Mouse (Mus musculus): Measurements from ENCODE around the gene Gm12184. TPM values are rescaled to one million over a fixed set of nuclear protein-coding genes. Genes with fewer than 3 reads are reported as not detected.
"Not testable (repeated sequence)": the region's sequence is repeated elsewhere in the genome, so short reads cannot be mapped to it uniquely, and the experiment has no call there.

Gene Gm12184
- polyA plus RNA-seq, 1 experiment from 2014 or later = 1.4 TPM

DNA sequence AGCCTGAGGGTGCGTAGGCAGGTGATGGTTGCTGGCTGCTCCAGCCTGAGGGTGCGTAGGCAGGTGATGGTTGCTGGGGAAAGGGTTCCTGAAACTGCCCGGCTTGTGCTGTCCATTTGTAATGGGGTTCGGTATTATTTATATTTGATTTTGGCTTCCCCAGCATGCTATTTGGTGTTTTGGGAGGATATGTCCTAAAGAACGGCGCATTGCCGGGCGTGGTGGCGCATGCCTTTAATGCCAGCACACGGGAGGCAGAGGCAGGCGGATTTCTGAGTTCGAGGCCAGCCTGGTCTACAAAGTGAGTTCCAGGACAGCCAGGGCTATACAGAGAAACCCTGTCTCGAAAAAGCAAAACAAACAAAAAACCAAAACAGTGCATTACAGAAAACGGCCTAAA is 5.2 kb downstream of the Gm12184 start:
- 77% methylated on average over 14 of the region's 14 CpGs for WGBS (ENCODE audit: insufficient replicate concordance)
- not testable (repeated sequence) for H3K9me3 ChIP-seq (replicated peaks); H3K9ac ChIP-seq; H3K4me3 ChIP-seq (replicated peaks); H3K4me2 ChIP-seq; ATAC-seq (ENCODE audit: insufficient read depth); H3K27ac ChIP-seq (replicated peaks); H3K36me3 ChIP-seq (replicated peaks)
- Histone ChIP-seq H3K27me3 (peaks cover 25% of the 10 kb centered on the region), H3K4me1 (replicated peaks) (peaks cover 38% of the 10 kb centered on the region)

DNA sequence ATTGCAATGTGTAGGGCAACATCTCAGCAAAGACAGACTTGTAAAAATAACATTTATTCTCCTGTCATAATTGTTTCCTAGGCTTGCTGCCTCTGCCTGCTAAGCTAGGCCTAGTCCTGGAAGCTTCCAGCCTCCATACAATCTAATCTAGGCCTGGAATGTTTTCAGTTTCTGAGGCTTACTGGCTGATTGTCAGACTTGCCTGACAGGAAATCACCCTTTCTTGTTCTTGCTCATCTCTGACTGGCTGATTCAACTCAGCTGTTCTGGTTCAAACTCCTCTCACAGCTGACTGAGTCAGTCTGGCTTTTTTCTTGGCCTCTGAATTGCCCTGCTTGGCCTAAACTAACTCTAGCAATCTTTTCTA is 6.2 kb downstream of the Gm12184 start:
- no peak overlapping the region for H3K27ac ChIP-seq (replicated peaks)
- H3K36me3 ChIP-seq (replicated peaks) = no peaks in the 10 kb centered on the region
- ATAC-seq (ENCODE audit: insufficient read depth) = no peak
- no peak overlapping the region for H3K4me3 ChIP-seq (replicated peaks)
- peaks cover 48% of the 10 kb centered on the region for H3K4me1 ChIP-seq (replicated peaks)
- H3K9ac ChIP-seq = no peak overlapping the region
- H3K27me3 ChIP-seq = peaks cover 25% of the 10 kb centered on the region
- H3K9me3 ChIP-seq (replicated peaks) = no peaks in the 10 kb centered on the region
- no peak overlapping the region for H3K4me2 ChIP-seq

- Histone ChIP-seq H3K4me1 (replicated peaks) (peaks cover 51% of the 10 kb centered on the region), H3K9me3 (replicated peaks) (no peaks in the 10 kb centered on the region), H3K9ac (no peak overlapping the region), H3K27me3 (peaks cover 21% of the 10 kb centered on the region), H3K36me3 (replicated peaks) (no peaks in the 10 kb centered on the region), H3K4me3 (replicated peaks) (no peak overlapping the region), H3K4me2 (no peak overlapping the region), H3K27ac (replicated peaks) (no peak overlapping the region)
- no peak for ATAC-seq (ENCODE audit: insufficient read depth)
- WGBS (ENCODE audit: insufficient replicate concordance) = 36% methylated on average over 7 of the region's 7 CpGs
Measured at GRCm38 (mm10) chr11:48819614-48820307, 6.7 kb downstream of the Gm12184 start.

DNA sequence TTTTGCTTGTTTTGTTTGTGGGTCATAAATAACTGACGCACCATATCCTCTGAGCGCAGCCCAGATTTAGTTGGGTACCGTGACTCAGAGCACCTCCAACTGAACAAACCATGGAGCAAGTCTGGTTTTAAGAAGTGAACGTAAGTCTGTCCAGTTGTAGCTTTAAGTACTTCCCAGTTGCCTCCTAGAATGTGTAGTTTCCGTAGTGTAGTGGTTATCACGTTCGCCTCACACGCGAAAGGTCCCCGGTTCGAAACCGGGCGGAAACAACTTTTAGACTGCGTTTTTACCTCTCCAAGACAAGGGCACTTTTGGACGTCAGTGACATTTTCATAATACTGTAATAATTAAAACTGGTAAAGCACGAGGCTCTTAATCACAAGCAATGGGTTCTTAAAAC is 8.1 kb downstream of the Gm12184 start:
- H3K4me2 ChIP-seq = peak overlapping the region; percentile 93
- H3K9ac ChIP-seq = peak overlapping the region; percentile 84
- under 1% methylated on average over 16 of the region's 16 CpGs for WGBS (ENCODE audit: insufficient replicate concordance)
- no peaks in the 10 kb centered on the region for H3K9me3 ChIP-seq (replicated peaks)
- 0 out of 2 replicates have a peak, but pooled peaks cover 4% of the 10 kb centered on the region for H3K36me3 ChIP-seq (replicated peaks)
- H3K27ac ChIP-seq (replicated peaks) = peak overlapping the region; percentile 97
- peak overlapping the region; percentile 83 for H3K4me3 ChIP-seq (replicated peaks)
- peaks cover 49% of the 10 kb centered on the region for H3K4me1 ChIP-seq (replicated peaks)
- ATAC-seq (ENCODE audit: insufficient read depth) = no peak
- H3K27me3 ChIP-seq = peaks cover 7% of the 10 kb centered on the region; the same call in 1 of the 2 replicates

DNA sequence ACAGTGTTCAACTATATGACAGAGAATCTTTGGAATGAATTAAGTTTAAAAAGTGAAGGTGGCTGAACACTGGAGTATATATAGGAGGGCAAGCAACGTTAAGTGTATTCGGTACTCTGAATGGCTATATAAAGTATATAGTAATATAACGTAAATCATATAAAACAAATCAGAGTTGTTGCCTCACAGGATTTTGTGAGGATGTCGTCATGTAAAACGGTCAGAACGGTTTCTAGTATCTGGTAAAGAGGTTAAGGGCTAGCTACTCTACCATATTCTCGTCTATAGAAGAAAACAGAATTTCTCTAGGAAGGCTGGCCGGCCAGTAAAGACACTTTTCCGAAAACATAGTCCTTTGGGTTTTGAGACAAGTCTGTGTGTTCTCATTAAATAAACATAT is 8.7 kb downstream of the Gm12184 start:
- Histone ChIP-seq H3K36me3 (replicated peaks) (peaks cover 10% of the 10 kb centered on the region), H3K9ac (peak overlapping the region; percentile 84), H3K4me3 (replicated peaks) (peak overlapping the region; percentile 83), H3K4me1 (replicated peaks) (peaks cover 46% of the 10 kb centered on the region), H3K9me3 (replicated peaks) (no peaks in the 10 kb centered on the region), H3K27me3 (peaks cover 4% of the 10 kb centered on the region; the same call in 1 of the 2 replicates), H3K27ac (replicated peaks) (peak overlapping the region; percentile 97), H3K4me2 (peak overlapping the region; percentile 93)
- ATAC-seq (ENCODE audit: insufficient read depth) = no peak
- 5% methylated on average over 9 of the region's 9 CpGs for WGBS (ENCODE audit: insufficient replicate concordance)

DNA sequence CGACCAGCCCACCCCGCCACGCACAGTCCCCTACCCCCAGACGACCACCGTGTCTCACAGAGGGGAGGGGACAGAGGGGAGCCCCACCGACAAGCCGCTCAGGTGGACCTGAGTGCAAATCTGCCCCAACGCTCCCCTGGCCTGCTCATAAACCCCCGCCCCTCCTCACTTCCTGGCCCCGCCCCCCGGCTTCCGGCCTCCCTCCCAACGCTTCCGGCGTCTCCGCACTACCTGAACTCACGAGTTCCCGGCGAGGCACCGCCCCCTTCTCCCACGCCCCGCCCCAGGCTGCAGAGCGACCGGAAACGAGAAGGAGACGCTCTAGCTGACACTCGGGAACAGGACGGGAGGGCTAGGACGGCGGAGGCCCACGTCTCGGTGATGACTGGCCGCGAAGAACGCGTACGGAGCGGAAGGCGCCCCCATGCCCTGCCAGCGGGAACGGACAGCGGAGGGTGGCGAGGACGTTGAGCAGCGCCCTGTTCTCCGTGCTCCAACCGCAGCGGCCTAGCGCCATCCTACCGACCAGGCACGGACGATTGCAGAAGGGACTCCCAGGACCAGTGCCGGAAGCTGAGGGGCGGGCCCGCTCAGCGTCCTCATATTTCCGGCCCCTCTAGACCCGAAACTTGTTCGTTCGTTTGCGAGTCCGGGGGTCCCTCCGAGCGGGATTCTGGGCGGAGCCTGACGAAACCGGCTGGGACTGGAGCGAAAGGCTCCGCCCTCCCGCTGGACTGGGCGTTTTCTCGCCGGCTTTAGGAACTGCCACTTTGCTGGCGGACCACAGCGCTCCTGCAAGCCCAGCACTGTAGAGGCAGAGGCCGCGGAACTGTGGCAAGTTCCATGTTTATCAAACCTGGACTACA is 9.4 kb downstream of the Gm12184 start, which contains the start of gene Trim41:
Gene Trim41 (minus strand): TSS at position 554 of the 866 bp plus-strand sequence.
- peak within 1 kb of the TSS; percentile 97 for H3K27ac ChIP-seq (replicated peaks)
- peak within 1 kb of the TSS; percentile 83 for H3K4me3 ChIP-seq (replicated peaks)
- peak within 1 kb of the TSS; percentile 85 for H3K9ac ChIP-seq
- peak; percentile 96 for ATAC-seq (ENCODE audit: insufficient read depth)
- no peaks in the 10 kb centered on the region for H3K9me3 ChIP-seq (replicated peaks)
- H3K36me3 ChIP-seq (replicated peaks) = peaks cover 18% of the 10 kb centered on the region
- H3K4me2 ChIP-seq = peak within 1 kb of the TSS; percentile 93
- no peaks in the 10 kb centered on the region for H3K27me3 ChIP-seq
- H3K4me1 ChIP-seq (replicated peaks) = peaks cover 42% of the 10 kb centered on the region
- WGBS (ENCODE audit: insufficient replicate concordance) = under 1% methylated on average over 77 of the region's 77 CpGs

DNA sequence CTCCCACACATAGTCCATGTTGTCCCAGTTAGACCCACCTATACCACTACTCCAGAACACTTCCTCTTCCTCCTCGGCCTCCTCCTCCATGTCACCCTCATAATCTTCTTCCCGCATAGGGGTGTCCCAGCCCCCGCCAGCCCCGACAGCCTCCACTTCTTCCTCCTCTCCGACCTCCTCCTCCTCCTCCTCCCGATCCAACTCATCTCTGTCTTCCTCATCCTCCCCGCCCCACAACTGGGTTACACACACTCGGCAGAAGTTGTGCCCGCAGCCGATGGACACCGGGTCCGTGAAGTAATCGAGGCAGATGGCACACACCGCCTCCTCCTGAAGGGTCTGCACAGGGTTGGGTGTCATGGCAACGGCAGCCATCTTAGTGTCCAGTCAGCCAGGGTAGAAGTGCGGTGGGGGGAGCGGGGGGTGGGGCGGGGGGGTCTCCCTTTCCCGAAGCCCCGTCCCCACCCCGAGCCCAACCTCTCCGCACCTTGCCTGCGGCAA is 10.1 kb downstream of the Gm12184 start:
- under 1% methylated on average over 23 of the region's 23 CpGs for WGBS (ENCODE audit: insufficient replicate concordance)
- Histone ChIP-seq H3K4me3 (replicated peaks) (peak overlapping the region; percentile 83), H3K4me2 (peak overlapping the region; percentile 93), H3K36me3 (replicated peaks) (peaks cover 25% of the 10 kb centered on the region), H3K27ac (replicated peaks) (peak overlapping the region; percentile 97), H3K9ac (peak overlapping the region; percentile 85), H3K27me3 (no peaks in the 10 kb centered on the region), H3K9me3 (replicated peaks) (no peaks in the 10 kb centered on the region), H3K4me1 (replicated peaks) (peaks cover 42% of the 10 kb centered on the region)
- ATAC-seq (ENCODE audit: insufficient read depth) = no peak

DNA sequence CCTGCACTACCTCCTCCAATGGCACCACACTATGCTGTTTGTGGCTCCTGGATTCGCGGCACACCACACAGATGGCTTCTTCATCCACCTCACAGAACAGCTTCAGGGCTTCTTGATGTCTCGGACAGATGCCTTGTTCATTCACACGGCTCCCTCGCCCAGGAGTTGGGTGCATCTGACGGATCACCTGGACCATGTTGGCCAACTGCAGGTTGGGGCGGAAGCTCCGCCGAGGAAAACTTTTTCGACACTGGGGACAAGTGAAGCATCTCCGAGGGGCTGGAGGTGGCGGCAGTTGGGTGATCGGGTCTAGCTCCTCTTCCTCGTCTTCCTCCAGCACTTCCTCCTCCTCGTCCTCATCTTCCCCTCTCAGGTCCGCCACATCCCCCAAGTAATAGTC is 10.6 kb downstream of the Gm12184 start:
- H3K9ac ChIP-seq = peak overlapping the region; percentile 85; the same call in 1 of the 2 replicates
- ATAC-seq (ENCODE audit: insufficient read depth) = no peak
- H3K9me3 ChIP-seq (replicated peaks) = no peaks in the 10 kb centered on the region
- peak overlapping the region; percentile 97; the same call in 1 of the 2 replicates for H3K27ac ChIP-seq (replicated peaks)
- H3K4me1 ChIP-seq (replicated peaks) = peaks cover 42% of the 10 kb centered on the region
- WGBS (ENCODE audit: insufficient replicate concordance) = 57% methylated on average over 16 of the region's 16 CpGs
- H3K4me3 ChIP-seq (replicated peaks) = peak overlapping the region; percentile 83
- H3K4me2 ChIP-seq = peak overlapping the region; percentile 93
- peaks cover 29% of the 10 kb centered on the region for H3K36me3 ChIP-seq (replicated peaks)
- H3K27me3 ChIP-seq = no peaks in the 10 kb centered on the region

DNA sequence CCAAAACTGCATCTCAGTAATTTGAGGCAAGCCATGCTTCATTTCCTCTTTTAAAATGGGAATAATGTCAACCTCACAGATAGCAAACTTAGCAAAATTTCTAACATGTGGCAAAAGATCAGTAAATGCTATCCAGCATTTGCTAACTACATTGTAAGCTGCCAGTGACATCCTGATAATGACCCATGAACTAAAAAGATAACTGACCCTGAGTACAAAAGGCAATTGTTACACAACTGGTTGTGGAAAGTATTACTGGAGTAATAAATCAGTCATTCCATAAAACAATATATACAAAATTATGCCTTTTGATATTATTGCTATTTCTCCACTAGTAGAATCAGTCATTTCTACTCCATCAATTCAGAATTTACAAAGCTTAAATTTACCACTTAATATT is 12.7 kb downstream of the Gm12184 start:
- Histone ChIP-seq H3K27me3 (no peaks in the 10 kb centered on the region), H3K4me3 (replicated peaks) (no peak overlapping the region), H3K27ac (replicated peaks) (no peak overlapping the region), H3K4me2 (no peak overlapping the region), H3K36me3 (replicated peaks) (peaks cover 50% of the 10 kb centered on the region), H3K9ac (no peak overlapping the region), H3K4me1 (replicated peaks) (peaks cover 35% of the 10 kb centered on the region), H3K9me3 (replicated peaks) (no peaks in the 10 kb centered on the region)
- ATAC-seq (ENCODE audit: insufficient read depth) = no peak

DNA sequence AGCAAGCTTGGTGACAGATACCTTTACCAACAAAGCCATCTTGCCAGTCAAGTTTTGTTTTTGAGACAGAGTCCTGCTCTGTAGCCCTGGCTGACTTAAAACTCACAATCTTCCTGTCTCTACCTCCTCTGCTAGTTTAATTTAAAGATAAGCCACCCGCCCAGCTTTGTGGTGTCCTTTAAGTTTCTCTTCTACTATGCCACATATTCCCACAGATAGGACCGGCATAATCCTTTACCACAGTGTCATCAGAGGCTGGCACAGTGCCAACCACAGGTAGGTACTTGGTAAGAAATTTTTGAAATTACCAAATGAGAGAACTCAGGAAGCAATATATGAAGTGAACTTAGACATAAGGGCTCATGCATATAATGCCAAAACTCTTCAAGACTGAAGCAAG is 16.3 kb downstream of the Gm12184 start:
- Histone ChIP-seq H3K4me2 (no peak overlapping the region), H3K9me3 (replicated peaks) (no peaks in the 10 kb centered on the region), H3K36me3 (replicated peaks) (peaks cover 86% of the 10 kb centered on the region), H3K4me1 (replicated peaks) (peaks cover 26% of the 10 kb centered on the region), H3K4me3 (replicated peaks) (no peak overlapping the region), H3K27ac (replicated peaks) (no peak overlapping the region), H3K9ac (no peak overlapping the region), H3K27me3 (no peaks in the 10 kb centered on the region)
- WGBS (ENCODE audit: insufficient replicate concordance) = 35% methylated on average over 2 of the region's 2 CpGs
- no peak for ATAC-seq (ENCODE audit: insufficient read depth)

DNA sequence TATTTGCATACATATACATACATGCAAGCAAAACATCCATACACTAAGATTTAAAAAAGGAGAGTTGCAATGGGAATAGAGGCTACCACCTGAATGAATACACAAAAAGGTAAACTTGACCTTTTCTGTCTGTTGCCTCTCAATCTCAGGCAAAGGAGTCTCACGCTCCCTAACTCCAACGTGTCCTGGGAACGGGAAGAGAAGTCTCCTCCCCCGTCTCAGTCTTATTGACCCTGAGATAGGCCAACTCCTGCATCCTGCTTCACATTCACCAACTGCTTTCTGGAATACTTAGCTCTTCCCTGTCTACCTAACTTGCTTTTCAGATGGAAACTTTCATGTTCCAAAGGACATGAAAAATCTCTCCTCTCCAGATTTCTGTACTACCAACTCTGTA is 17.0 kb downstream of the Gm12184 start:
- no peaks in the 10 kb centered on the region for H3K27me3 ChIP-seq
- WGBS (ENCODE audit: insufficient replicate concordance) = 71% methylated on average over 4 of the region's 4 CpGs
- peaks cover 21% of the 10 kb centered on the region for H3K4me1 ChIP-seq (replicated peaks)
- no peak overlapping the region for H3K4me3 ChIP-seq (replicated peaks)
- H3K27ac ChIP-seq (replicated peaks) = no peak overlapping the region
- peaks cover 94% of the 10 kb centered on the region for H3K36me3 ChIP-seq (replicated peaks)
- no peak for ATAC-seq (ENCODE audit: insufficient read depth)
- no peak overlapping the region for H3K4me2 ChIP-seq
- no peak overlapping the region for H3K9ac ChIP-seq
- no peaks in the 10 kb centered on the region for H3K9me3 ChIP-seq (replicated peaks)

All from liver, embryonic 15.5 days (tissue).